18 mouse cellular contexts compared by ENCODE assay signal in genomic region chr19:6157220-6157619, GRCm38 (mm10). TPM values are rescaled to one million over a fixed set of nuclear protein-coding genes. Genes with fewer than 3 reads are reported as not detected.
DNase-seq lines count a peak whose midpoint lies in the region; ATAC-seq and TF ChIP-seq lines count a peak whose summit lies in the region.
"Had no signal": no experiment of that assay in that cellular context is flagged by ENCODE, and none has a peak within 500 bp of the region (broad histone marks: within the 10 kb centered on the region; RNA-seq: fewer than 3 reads in every experiment).

No protein-coding gene starts in this region.

- no peak overlapping the region for H3K4me3 ChIP-seq in liver, adult 2 months (ENCODE audit: insufficient read depth, low read depth, low read length)
- no peak overlapping the region for H3K4me3 ChIP-seq in liver, embryonic 12.5 days
- no peak overlapping the region for H3K4me3 ChIP-seq in CH12.LX (replicated peaks in 1 of 3; ENCODE audit: low read depth in 2 of 3, low read length in 2 of 3, poor library complexity in 1 of 3)
- H3K4me3 ChIP-seq in midbrain, embryonic 10.5 days = no peak overlapping the region
- H3K4me3 ChIP-seq: embryonic facial prominence, embryonic 12.5 days; neural tube, embryonic 15.5 days had no signal

- in situ Hi-C loops in CH12.LX (cut with MboI; ENCODE audit: low pct_ligation_motif_present, low pct_unique_long_range_greater_than_20kb, low sequenced_read_pairs) = loop anchor here (5.0 to 25.0 kb wide), 2 partner anchors 75 to 155 kb away; partner anchors contain the start of gene Cdc42bpg

- no peak for TF ChIP-seq POLR2A in liver, adult 2 months (IDR thresholded peaks at IDR 0.05; ENCODE audit: extremely low read depth, insufficient read depth, low read length)
- no peak for TF ChIP-seq POLR2A in CH12.LX (IDR thresholded peaks at IDR 0.05; ENCODE audit: low read depth, low read length)

- no peak overlapping the region for H3K4me2 ChIP-seq in liver, embryonic 12.5 days
- H3K4me2 ChIP-seq in CH12.LX (ENCODE audit: insufficient read depth, low read depth, poor library complexity, severe bottlenecking) = peak overlapping the region; percentile 26
- H3K4me2 ChIP-seq: embryonic facial prominence, embryonic 12.5 days; neural tube, embryonic 15.5 days had no signal

- H3K36me3 ChIP-seq in liver, adult 2 months (ENCODE audit: control insufficient read depth, insufficient read depth, low read length) = no peaks in the 10 kb centered on the region
- H3K36me3 ChIP-seq in liver, embryonic 12.5 days = no peaks in the 10 kb centered on the region
- no peaks in the 10 kb centered on the region for H3K36me3 ChIP-seq in CH12.LX (replicated peaks in 1 of 2; ENCODE audit: control insufficient read depth in 1 of 2, insufficient read depth in 1 of 2, low read length in 1 of 2)
- H3K36me3 ChIP-seq in midbrain, embryonic 10.5 days = no peaks in the 10 kb centered on the region
- H3K36me3 ChIP-seq: embryonic facial prominence, embryonic 12.5 days; neural tube, embryonic 15.5 days had no signal

- TF ChIP-seq CTCF in liver, adult 2 months (IDR thresholded peaks at IDR 0.05; ENCODE audit: low read depth, low read length) = no peak
- no peak for TF ChIP-seq CTCF in CH12.LX (conservative IDR thresholded peaks at IDR 0.05 in 1 of 2, IDR thresholded peaks at IDR 0.05 in 1 of 2; ENCODE audit: low read depth in 2 of 2, low read length in 2 of 2)

- no peaks in the 10 kb centered on the region for H3K9me3 ChIP-seq in liver, embryonic 12.5 days (replicated peaks)
- H3K9me3 ChIP-seq in CH12.LX (replicated peaks; ENCODE audit: low read length) = no peaks in the 10 kb centered on the region
- H3K9me3 ChIP-seq in midbrain, embryonic 10.5 days (replicated peaks) = no peaks in the 10 kb centered on the region
- H3K9me3 ChIP-seq: embryonic facial prominence, embryonic 12.5 days; neural tube, embryonic 15.5 days had no signal

- dilution Hi-C loops in CH12.LX (cut with MboI; ENCODE audit: extremely low pct_ligation_motif_present, extremely low pct_unique_long_range_greater_than_20kb, low sequenced_read_pairs) = no loop called here

- peak; percentile 11 for DNase-seq in liver, adult 2 months (ENCODE audit: extremely low read depth, low read depth, low spot score)
- peak; percentile 68 for DNase-seq in CH12.LX (ENCODE audit: extremely low read depth)
- peak; percentile 40 for DNase-seq in c-Kit-positive CD71-negative TER-119-negative erythroid progenitor cells, embryonic 14.5 days (ENCODE audit: low read depth)
- no peak for DNase-seq in midbrain, embryonic 10.5 days (ENCODE audit: low spot score)
- DNase-seq in thymus, postnatal 10 days (ENCODE audit: low spot score in 2 of 2) = no peak
- DNase-seq: adrenal gland, adult 8-10 months; heart, postnatal 14 days; lung, postnatal 36 days; thymus, adult 2 months had no signal

- no peak for TF ChIP-seq RAD21 in CH12.LX (IDR thresholded peaks at IDR 0.05; ENCODE audit: low read depth, low read length)

- no peaks in the 10 kb centered on the region for H3K4me1 ChIP-seq in liver, adult 2 months (ENCODE audit: control insufficient read depth, insufficient read depth, low read length)
- H3K4me1 ChIP-seq in liver, embryonic 12.5 days = peaks cover 11% of the 10 kb centered on the region
- H3K4me1 ChIP-seq in CH12.LX (ENCODE audit: control insufficient read depth in 1 of 2, insufficient read depth in 2 of 2) = peaks cover 8 to 22% of the 10 kb centered on the region in 2 experiments; a peak in 3 of 4 replicates
- H3K4me1 ChIP-seq in midbrain, embryonic 10.5 days = 0 out of 2 replicates have a peak, but pooled peaks cover 3% of the 10 kb centered on the region
- H3K4me1 ChIP-seq: embryonic facial prominence, embryonic 12.5 days; neural tube, embryonic 15.5 days had no signal

- no peaks in the 10 kb centered on the region for H3K27me3 ChIP-seq in liver, adult 2 months (ENCODE audit: control insufficient read depth, insufficient read depth, low read length)
- peaks cover 31% of the 10 kb centered on the region for H3K27me3 ChIP-seq in liver, embryonic 12.5 days (replicated peaks)
- peaks cover 40% of the 10 kb centered on the region for H3K27me3 ChIP-seq in CH12.LX (replicated peaks)
- no peaks in the 10 kb centered on the region for H3K27me3 ChIP-seq in midbrain, embryonic 10.5 days (ENCODE audit: low read depth, poor library complexity, severe bottlenecking)
- H3K27me3 ChIP-seq: embryonic facial prominence, embryonic 12.5 days; neural tube, embryonic 15.5 days had no signal

- H3K27ac ChIP-seq in liver, adult 2 months (replicated peaks; ENCODE audit: insufficient read depth, low read depth, low read length) = no peak overlapping the region
- no peak overlapping the region for H3K27ac ChIP-seq in liver, embryonic 12.5 days
- no peak overlapping the region for H3K27ac ChIP-seq in CH12.LX (ENCODE audit: insufficient read depth, low read depth)
- no peak overlapping the region for H3K27ac ChIP-seq in midbrain, embryonic 10.5 days (replicated peaks)
- H3K27ac ChIP-seq: embryonic facial prominence, embryonic 12.5 days; liver, embryonic 14.5 days; neural tube, embryonic 15.5 days had no signal

- no peaks in the 10 kb centered on the region for H3K79me2 ChIP-seq in liver, adult 2 months (ENCODE audit: control insufficient read depth, insufficient read depth, low read length)
- H3K79me2 ChIP-seq in CH12.LX (replicated peaks; ENCODE audit: control insufficient read depth, extremely low read depth, insufficient read depth, poor library complexity, severe bottlenecking) = no peaks in the 10 kb centered on the region

- WGBS in liver, adult 2 months = 73% methylated on average over 6 of the region's 6 CpGs
- 37% methylated on average over 6 of the region's 6 CpGs for WGBS in liver, embryonic 12.5 days (ENCODE audit: insufficient replicate concordance)
- 82% methylated on average over 6 of the region's 6 CpGs for WGBS in midbrain, embryonic 10.5 days

- peak; percentile 52; the same call in 1 of the 2 replicates for TF ChIP-seq EP300 in CH12.LX (IDR thresholded peaks at IDR 0.05; ENCODE audit: low read length)

- no peak overlapping the region for H3K9ac ChIP-seq in liver, adult 2 months (ENCODE audit: low read depth, low read length)
- no peak overlapping the region for H3K9ac ChIP-seq in liver, embryonic 12.5 days
- H3K9ac ChIP-seq in CH12.LX (ENCODE audit: insufficient read depth, low read depth) = no peak overlapping the region
- H3K9ac ChIP-seq: embryonic facial prominence, embryonic 12.5 days; liver, embryonic 14.5 days; neural tube, embryonic 15.5 days had no signal

- no peak for ATAC-seq in liver, embryonic 12.5 days
- peak; percentile 49 for ATAC-seq in monocyte, adult 5-6 weeks (replicated peaks; ENCODE audit: insufficient number of reproducible peaks, low FRiP score, low TSS enrichment, poor library complexity, severe bottlenecking)
- ATAC-seq: midbrain, embryonic 16.5 days had no signal

TF ChIP-seq in CH12.LX, 34 proteins besides CTCF, POLR2A, EP300 and RAD21 (continues in another document):
- TF ChIP-seq MEF2A (IDR thresholded peaks at IDR 0.05; ENCODE audit: borderline replicate concordance, low read depth, low read length) (no peak), TCF12 (IDR thresholded peaks at IDR 0.05; ENCODE audit: low read depth, low read length) (peak; percentile 22; the same call in 1 of the 2 replicates)

RNA-seq across cellular contexts. Expression of gene Arl2, which starts 15.9 kb away (rescaled TPM):
- 2.5 and 3.0 TPM in 2 replicates for total RNA-seq in liver, adult 2 months (2014; rRNA removed)
- 13.9 and 16.3 TPM in 2 replicates for polyA plus RNA-seq in liver, adult 2 months (2012; rRNA removed)
- 46.1 and 47.7 TPM in 2 replicates for polyA plus RNA-seq in liver, embryonic 12.5 days (2016; fragmentation: Nextera tagmentation; extraction: Ambion mirVana)
- total RNA-seq in CH12.LX (2012; rRNA removed) (35.4 and 48.4 TPM in 2 replicates), CH12.LX (2014; rRNA removed) (23.9 and 27.9 TPM in 2 replicates)
- polyA plus RNA-seq in CH12.LX (2012; ENCODE audit: insufficient read length, low read depth) = 28.0 and 36.9 TPM in 2 replicates
- 4.8 to 9.6 TPM (median 5.8 TPM) in 3 replicates for total RNA-seq in monocyte, adult 5-6 weeks (2017)
- 118 and 124 TPM in 2 replicates for polyA plus RNA-seq in midbrain, embryonic 10.5 days (2016; fragmentation: Nextera tagmentation; extraction: Ambion mirVana)

RNA-seq across cellular contexts. Expression of gene Batf2, which starts 16.4 kb away (rescaled TPM):
- 0.74 and 1.6 TPM in 2 replicates for total RNA-seq in liver, adult 2 months (2014; rRNA removed)
- polyA plus RNA-seq in liver, adult 2 months (2012; rRNA removed) = 1.1 and 2.4 TPM in 2 replicates
- polyA plus RNA-seq in liver, embryonic 12.5 days (2016; fragmentation: Nextera tagmentation; extraction: Ambion mirVana) = 0.10 and 0.15 TPM in 2 replicates
- total RNA-seq in CH12.LX (2012; rRNA removed) (not detected in 2 replicates), CH12.LX (2014; rRNA removed) (not detected in 2 replicates)
- polyA plus RNA-seq in CH12.LX (2012; ENCODE audit: insufficient read length, low read depth) = not detected in 2 replicates
- 0.78 to 5.3 TPM (median 1.9 TPM) in 3 replicates for total RNA-seq in monocyte, adult 5-6 weeks (2017)
- polyA plus RNA-seq in midbrain, embryonic 10.5 days (2016; fragmentation: Nextera tagmentation; extraction: Ambion mirVana) = not detected in 2 replicates
- polyA plus RNA-seq: embryonic facial prominence, embryonic 12.5 days; midbrain, embryonic 16.5 days; neural tube, embryonic 15.5 days had no signal

RNA-seq across cellular contexts. Expression of gene Majin, which starts 27.0 kb away (rescaled TPM):
- not detected in 2 replicates for total RNA-seq in liver, adult 2 months (2014; rRNA removed)
- 0.14 TPM in 1 of 2 replicates, not detected in the other for polyA plus RNA-seq in liver, adult 2 months (2012; rRNA removed)
- polyA plus RNA-seq in liver, embryonic 12.5 days (2016; fragmentation: Nextera tagmentation; extraction: Ambion mirVana) = not detected in 2 replicates
- total RNA-seq in CH12.LX (2012; rRNA removed) (not detected in 2 replicates), CH12.LX (2014; rRNA removed) (not detected in 2 replicates)
- not detected in 2 replicates for polyA plus RNA-seq in CH12.LX (2012; ENCODE audit: insufficient read length, low read depth)
- not detected in 3 replicates for total RNA-seq in monocyte, adult 5-6 weeks (2017)
- not detected in 2 replicates for polyA plus RNA-seq in midbrain, embryonic 10.5 days (2016; fragmentation: Nextera tagmentation; extraction: Ambion mirVana)
- total RNA-seq: heart, adult 8-10 months; heart, postnatal 14 days; layer of hippocampus, adult 8-10 months had no signal
- polyA plus RNA-seq: embryonic facial prominence, embryonic 12.5 days; kidney, embryonic 14.5 days; liver, embryonic 14.5 days; midbrain, embryonic 16.5 days; neural tube, embryonic 15.5 days had no signal

RNA-seq across cellular contexts. Expression of gene Snx15, which starts 29.1 kb away (rescaled TPM):
- 7.2 and 10.5 TPM in 2 replicates for total RNA-seq in liver, adult 2 months (2014; rRNA removed)
- 19.1 and 20.5 TPM in 2 replicates for polyA plus RNA-seq in liver, adult 2 months (2012; rRNA removed)
- polyA plus RNA-seq in liver, embryonic 12.5 days (2016; fragmentation: Nextera tagmentation; extraction: Ambion mirVana) = 41.7 and 44.7 TPM in 2 replicates
- total RNA-seq in CH12.LX (2012; rRNA removed) (15.6 and 17.4 TPM in 2 replicates), CH12.LX (2014; rRNA removed) (14.0 and 15.3 TPM in 2 replicates)
- polyA plus RNA-seq in CH12.LX (2012; ENCODE audit: insufficient read length, low read depth) = 14.4 and 15.7 TPM in 2 replicates
- 8.8 to 22.5 TPM (median 11.5 TPM) in 3 replicates for total RNA-seq in monocyte, adult 5-6 weeks (2017)
- 24.0 and 28.9 TPM in 2 replicates for polyA plus RNA-seq in midbrain, embryonic 10.5 days (2016; fragmentation: Nextera tagmentation; extraction: Ambion mirVana)

RNA-seq across cellular contexts. Expression of gene Sac3d1, which starts 38.8 kb away (rescaled TPM):
- total RNA-seq in liver, adult 2 months (2014; rRNA removed) = 4.0 and 4.9 TPM in 2 replicates
- polyA plus RNA-seq in liver, adult 2 months (2012; rRNA removed) = 19.4 and 22.0 TPM in 2 replicates
- polyA plus RNA-seq in liver, embryonic 12.5 days (2016; fragmentation: Nextera tagmentation; extraction: Ambion mirVana) = 38.8 and 41.6 TPM in 2 replicates
- total RNA-seq in CH12.LX (2012; rRNA removed) (27.0 and 31.0 TPM in 2 replicates), CH12.LX (2014; rRNA removed) (24.6 and 31.9 TPM in 2 replicates)
- polyA plus RNA-seq in CH12.LX (2012; ENCODE audit: insufficient read length, low read depth) = 26.9 and 29.8 TPM in 2 replicates
- total RNA-seq in monocyte, adult 5-6 weeks (2017) = 2.1 to 2.6 TPM (median 2.1 TPM) in 3 replicates
- polyA plus RNA-seq in midbrain, embryonic 10.5 days (2016; fragmentation: Nextera tagmentation; extraction: Ambion mirVana) = 61.8 and 70.0 TPM in 2 replicates

Comparison
In these comparisons a context has a peak if more than half of its experiments do, and no peak if none do; other contexts are left out.
1. DNase-seq: peak in liver, adult 2 months (single experiment), CH12.LX (single experiment) and c-Kit-positive CD71-negative TER-119-negative erythroid progenitor cells, embryonic 14.5 days (single experiment); none in midbrain, embryonic 10.5 days (single experiment) and thymus, postnatal 10 days (0 of 2).